Mouse (Mus musculus) hindbrain, embryonic 15.5 days (tissue): ENCODE measurements around the gene Skp1a. TPM values are rescaled to one million over a fixed set of nuclear protein-coding genes. Genes with fewer than 3 reads are reported as not detected.
A peak's percentile ranks its signal among the peaks of the same experiment; 100 is the strongest.

Source experiments
- ATAC-seq: fragments of 200-750 bp; cut with Nextera tagmentation; 2 replicates; pipeline ENCODE4 v1.8.0; 2017; ENCODE audit warnings: low read depth, moderate number of reproducible peaks, moderate TSS enrichment; ENCODE audit not compliant: low FRiP score
- H3K27ac ChIP-seq: fragments of 300-500 bp; sonication (generic); replicated peaks from 2 replicates; pipeline ENCODE4 v1.5.1; 2015; ENCODE audit warnings: mild to moderate bottlenecking, inconsistent platforms
- H3K27me3 ChIP-seq: fragments of 300-500 bp; sonication (generic); 2 replicates; pipeline ENCODE4 v1.6.1; 2015; ENCODE audit warnings: control low read depth, inconsistent platforms
- H3K36me3 ChIP-seq: fragments of 300-500 bp; sonication (generic); 2 replicates; pipeline ENCODE4 v1.6.1; 2015; ENCODE audit warnings: control low read depth, inconsistent platforms
- H3K4me1 ChIP-seq: fragments of 300-500 bp; sonication (generic); replicated peaks from 2 replicates; pipeline ENCODE4 v1.6.1; 2015; ENCODE audit warnings: control low read depth, inconsistent platforms
- H3K4me2 ChIP-seq: fragments of 300-500 bp; sonication (generic); 2 replicates; pipeline ENCODE4 v1.6.1; 2015; ENCODE audit warnings: moderate library complexity, mild to moderate bottlenecking, inconsistent platforms
- H3K4me3 ChIP-seq: fragments of 300-500 bp; sonication (generic); 2 replicates; pipeline ENCODE4 v1.5.1; 2015; ENCODE audit warnings: mild to moderate bottlenecking, inconsistent platforms
- H3K9ac ChIP-seq: fragments of 300-500 bp; sonication (generic); 2 replicates; pipeline ENCODE4 v1.6.1; 2015; ENCODE audit warnings: inconsistent platforms
- H3K9me3 ChIP-seq: fragments of 300-500 bp; sonication (generic); 2 replicates; pipeline ENCODE4 v1.6.1; 2016; ENCODE audit warnings: control low read depth, inconsistent platforms
- WGBS: fragments of 180-500 bp; shearing (Covaris S2); methylation state at CpG from one replicate; pipeline ENCODE4 v1.1.7; 2015; 5-methylcytosine and 5-hydroxymethylcytosine counted together
- polyA plus RNA-seq: library from polyadenylated mRNA; unstranded; fragments of >200 nt; fragmentation: Nextera tagmentation; extraction: Ambion mirVana; gene quantifications from 2 replicates; pipeline ENCODE4 v1.2.1, GENCODE M21; 2015

Skp1a gene
- polyA plus RNA-seq, 1 experiment from 2014 or later = 975 TPM

DNA sequence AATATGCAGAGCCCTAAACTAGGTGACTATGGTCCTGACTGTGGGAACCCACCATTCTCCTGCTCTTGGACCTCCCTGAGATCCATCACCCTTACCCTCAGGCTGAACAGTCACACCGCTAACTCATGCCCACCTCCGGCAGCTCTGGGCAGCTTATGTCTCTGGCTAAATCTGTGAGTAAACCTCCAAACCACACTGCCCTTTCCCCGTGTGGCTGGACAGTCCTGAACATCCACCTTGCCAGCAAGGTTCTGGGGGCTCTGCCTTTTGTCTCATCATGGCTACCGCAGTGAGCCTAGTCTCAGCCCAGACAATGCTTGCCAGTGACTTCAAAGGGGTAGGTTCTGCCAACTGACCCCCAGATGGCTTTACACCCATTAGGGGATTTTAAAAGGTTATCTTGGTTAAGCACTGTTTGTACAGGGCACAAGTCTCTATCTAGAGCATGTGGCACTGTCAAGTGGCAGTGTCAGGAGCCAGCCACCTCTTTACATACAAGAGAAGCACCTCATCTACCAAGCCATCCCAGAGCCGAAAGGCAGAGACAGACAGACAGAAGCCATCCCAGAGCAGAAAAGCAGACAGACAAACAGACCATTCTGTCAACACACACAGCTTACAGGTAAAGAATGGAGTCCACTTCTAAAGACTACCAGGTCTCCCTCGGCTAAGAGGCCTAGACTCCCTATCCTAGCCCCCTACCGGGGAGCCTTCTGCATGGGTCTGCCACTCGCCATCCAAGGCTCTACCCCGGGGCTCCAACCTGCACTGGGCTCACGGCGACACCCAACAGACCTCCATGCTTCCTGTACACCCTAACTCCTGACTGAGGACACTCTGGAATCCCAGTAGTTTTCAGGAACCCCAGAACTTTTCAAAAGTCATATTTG, 49.0 kb downstream of the Skp1a start:
- H3K4me2 ChIP-seq = no peak overlapping the region
- 93% methylated on average over 11 of the region's 11 CpGs for WGBS
- H3K4me1 ChIP-seq = peaks cover 24% of the 10 kb centered on the region
- no peaks in the 10 kb centered on the region for H3K9me3 ChIP-seq
- H3K9ac ChIP-seq = no peak overlapping the region
- H3K36me3 ChIP-seq = no peaks in the 10 kb centered on the region
- H3K4me3 ChIP-seq = no peak overlapping the region
- no peak overlapping the region for H3K27ac ChIP-seq
- H3K27me3 ChIP-seq = peaks cover 30% of the 10 kb centered on the region
- ATAC-seq = no peak

DNA sequence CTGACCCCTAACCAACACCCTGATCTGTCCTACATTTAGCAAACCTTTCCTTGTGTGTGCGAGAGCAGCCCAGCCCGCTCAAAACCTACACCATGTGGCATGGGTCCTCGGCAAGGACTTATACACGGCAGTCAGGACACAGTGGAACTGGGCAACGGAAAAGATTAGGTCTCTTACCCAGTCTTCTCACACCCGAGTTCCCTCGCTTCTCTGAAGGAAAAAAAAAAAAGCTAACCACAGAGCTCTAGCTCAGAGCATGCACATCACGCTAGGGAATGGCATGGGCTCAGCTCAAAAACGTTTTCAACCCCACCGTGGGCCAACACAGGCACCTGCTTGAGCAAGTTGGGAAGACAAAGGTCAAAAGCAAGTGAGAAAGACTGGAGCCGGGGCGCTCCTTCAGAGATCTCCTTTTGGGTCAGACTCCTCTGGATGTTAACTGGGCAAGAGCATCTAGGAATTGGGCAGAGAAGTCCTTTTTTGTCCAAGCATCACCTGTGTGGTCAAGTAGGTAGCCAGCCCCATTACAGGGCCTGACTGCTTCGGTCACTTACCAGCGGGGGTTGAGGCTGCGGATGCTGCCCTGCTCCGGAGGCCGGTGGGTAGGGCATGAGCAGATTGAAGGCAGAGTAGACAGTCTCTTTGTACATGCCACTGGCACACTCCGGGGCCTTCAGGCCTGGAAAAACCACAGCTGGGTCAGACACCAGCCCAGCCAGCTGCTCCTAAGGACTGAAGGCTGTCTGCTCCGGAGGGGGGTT, 50.0 kb downstream of the Skp1a start:
- Histone ChIP-seq H3K4me3 (peak overlapping the region; percentile 69), H3K36me3 (no peaks in the 10 kb centered on the region), H3K9ac (no peak overlapping the region), H3K4me2 (peak overlapping the region; percentile 96), H3K27ac (no peak overlapping the region), H3K4me1 (peaks cover 30% of the 10 kb centered on the region), H3K9me3 (no peaks in the 10 kb centered on the region), H3K27me3 (peaks cover 36% of the 10 kb centered on the region)
- 69% methylated on average over 19 of the region's 19 CpGs for WGBS
- no peak for ATAC-seq

DNA sequence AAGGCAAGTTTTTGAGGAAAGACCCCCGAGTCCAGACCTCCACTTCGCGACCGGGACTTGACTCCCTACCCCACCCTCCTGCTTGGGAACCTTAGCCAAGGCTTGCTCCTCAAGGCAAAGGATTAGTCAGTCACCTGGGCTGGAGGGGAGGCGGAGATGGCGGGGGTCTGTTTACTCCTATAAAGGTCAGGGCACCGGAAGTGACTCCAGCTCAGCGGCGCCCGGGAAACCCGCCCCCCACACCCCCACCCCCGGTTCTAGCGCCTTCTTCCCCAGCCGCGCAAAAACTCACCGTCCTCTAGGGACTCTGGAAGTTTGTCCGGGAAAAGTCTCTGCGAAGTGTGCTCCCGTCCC, 50.6 kb downstream of the Skp1a start:
- Histone ChIP-seq H3K4me3 (peak overlapping the region; percentile 69), H3K4me1 (peaks cover 32% of the 10 kb centered on the region), H3K4me2 (peak overlapping the region; percentile 96), H3K9ac (no peak overlapping the region; the same call in 1 of the 2 replicates), H3K36me3 (no peaks in the 10 kb centered on the region), H3K27me3 (peaks cover 36% of the 10 kb centered on the region), H3K9me3 (no peaks in the 10 kb centered on the region), H3K27ac (no peak overlapping the region)
- WGBS = under 1% methylated on average over 19 of the region's 19 CpGs
- no peak for ATAC-seq

DNA sequence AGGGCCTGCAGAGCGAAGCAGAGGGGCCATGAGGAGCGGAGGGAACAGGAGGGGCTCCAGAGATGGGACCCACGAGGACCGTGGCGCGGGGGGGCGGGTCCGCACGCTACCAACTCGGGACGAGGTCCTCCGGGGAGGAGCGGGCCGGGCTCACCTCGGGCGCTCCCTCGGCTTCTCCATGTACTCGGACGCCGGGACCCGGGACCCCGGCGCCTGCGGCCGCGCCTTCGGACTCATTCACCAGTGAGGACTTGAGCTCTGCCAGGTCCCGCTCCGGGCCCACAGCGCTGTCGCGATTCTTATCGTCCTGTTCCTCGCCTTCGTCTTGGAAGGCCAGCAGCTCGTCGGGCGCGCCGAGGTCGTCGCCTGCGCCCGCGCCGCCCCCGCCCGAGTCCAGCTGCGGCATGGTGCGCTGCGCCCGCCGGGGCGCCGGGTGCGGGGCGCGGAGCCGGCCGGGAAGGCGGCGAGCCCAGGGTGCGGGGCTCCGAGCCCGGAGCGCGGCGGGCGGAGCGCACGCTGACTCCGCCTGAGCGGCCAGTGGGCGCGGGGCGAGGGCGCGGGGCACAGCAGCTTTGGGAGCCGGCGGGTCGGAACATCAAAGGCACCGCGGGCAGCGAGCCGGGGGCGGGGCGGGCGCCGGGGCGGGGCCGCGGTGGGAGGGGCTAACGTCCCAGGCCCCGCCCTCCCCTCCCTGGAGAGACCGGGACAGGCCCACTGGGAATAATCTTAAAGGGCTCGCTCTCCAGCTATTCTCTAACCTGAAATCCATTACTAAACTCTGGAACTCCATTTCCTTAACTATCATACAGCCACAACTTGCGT, 51.2 kb downstream of the Skp1a start, which contains the start of gene Tcf7:
Tcf7 (minus strand) TSS at position 241 of the 822 bp plus-strand sequence.
- peak within 1 kb of the TSS; percentile 96 for H3K4me2 ChIP-seq
- no peaks in the 10 kb centered on the region for H3K36me3 ChIP-seq
- peak; percentile 62; the same call in 1 of the 2 replicates for ATAC-seq
- peak within 1 kb of the TSS; percentile 69 for H3K4me3 ChIP-seq
- peaks cover 36% of the 10 kb centered on the region for H3K27me3 ChIP-seq
- peaks cover 32% of the 10 kb centered on the region for H3K4me1 ChIP-seq
- H3K27ac ChIP-seq = 0 out of 2 replicates have a peak within 1 kb of the TSS, but pooled peaks have one; percentile 22
- H3K9ac ChIP-seq = peak within 1 kb of the TSS; percentile 57
- under 1% methylated on average over 58 of the region's 97 CpGs for WGBS
- H3K9me3 ChIP-seq = no peaks in the 10 kb centered on the region

DNA sequence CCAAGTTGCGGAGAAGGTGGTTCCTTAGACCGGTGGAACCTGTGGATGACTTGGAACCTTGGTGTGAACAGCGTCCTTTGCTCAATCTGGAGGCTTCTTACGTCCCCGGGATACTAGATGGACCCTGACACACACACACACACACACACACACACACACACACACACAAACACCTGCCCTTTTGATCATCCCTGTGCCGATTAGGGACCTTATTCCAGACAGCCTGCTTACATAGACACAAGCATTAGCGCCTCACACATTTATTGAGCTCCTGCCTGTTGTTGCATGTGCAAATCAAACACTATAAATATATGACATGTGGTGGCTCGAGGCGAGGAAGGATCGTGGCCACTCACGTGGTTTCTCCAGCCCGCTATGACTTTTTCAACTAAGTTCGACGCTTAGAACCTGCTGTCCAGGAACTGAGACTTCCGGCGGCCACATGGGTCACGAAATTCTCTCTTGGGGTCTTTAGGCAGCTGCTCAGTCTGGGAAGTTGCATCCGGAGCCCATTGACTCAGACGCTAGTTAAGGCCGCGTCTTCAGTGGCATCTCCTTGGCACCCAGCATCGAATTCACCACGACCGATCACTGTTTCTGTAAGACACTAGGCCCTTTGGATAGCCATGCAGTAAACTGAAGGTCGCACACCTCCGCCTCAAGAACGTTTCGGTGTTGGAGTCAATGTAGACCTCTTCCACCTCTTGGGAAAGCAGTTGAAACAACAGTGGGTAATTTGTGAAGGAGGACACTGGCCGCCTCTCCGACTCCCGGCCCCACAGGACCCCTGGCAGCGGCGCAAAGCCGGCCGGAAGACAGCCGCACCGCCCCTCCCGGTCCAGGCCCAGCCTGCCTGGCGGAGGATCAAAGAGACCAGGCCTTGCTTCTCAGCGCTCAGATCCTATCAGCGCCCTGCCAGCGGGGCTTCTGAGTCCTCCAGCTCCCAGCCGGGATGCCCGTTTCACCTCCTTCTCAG, 52.1 kb downstream of the Skp1a start:
- peak overlapping the region; percentile 96 for H3K4me2 ChIP-seq

DNA sequence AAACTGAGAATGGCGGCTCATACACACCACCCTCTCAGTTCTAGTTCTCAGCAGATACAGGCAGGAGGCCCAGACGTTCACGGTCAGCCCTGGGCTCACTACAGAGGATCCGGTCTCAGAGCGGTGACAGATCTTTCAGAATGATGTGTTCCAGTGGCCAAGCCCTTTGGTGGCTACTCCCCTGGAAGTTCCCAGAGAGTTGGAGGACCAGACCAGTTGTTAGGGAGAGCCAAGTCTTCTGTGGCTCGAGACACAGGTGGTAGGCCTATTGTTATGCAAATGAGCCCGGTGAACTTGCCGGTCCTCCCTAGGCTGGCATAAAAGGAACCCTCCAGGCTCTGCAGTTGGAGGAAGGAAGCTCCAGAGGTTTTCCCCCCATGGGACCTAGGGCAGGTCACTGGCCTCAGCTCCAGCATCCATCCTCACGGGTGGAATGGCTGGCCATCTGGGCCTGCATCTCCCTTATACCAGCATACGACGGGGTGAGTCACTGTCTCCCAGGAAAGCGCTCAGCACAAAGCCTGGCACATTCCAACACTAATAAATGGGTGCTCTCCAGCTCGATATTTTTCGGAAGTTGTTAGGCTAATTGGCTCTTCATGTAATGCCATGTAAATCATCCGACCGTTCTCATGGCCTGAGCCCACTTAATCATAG, 54.6 kb downstream of the Skp1a start:
- H3K4me1 ChIP-seq = peaks cover 32% of the 10 kb centered on the region
- H3K9me3 ChIP-seq = no peaks in the 10 kb centered on the region

More for the DNA sequence above, 52.1 kb downstream of the Skp1a start:
- Histone ChIP-seq H3K27me3 (peaks cover 36% of the 10 kb centered on the region), H3K9me3 (no peaks in the 10 kb centered on the region), H3K4me3 (peak overlapping the region; percentile 69), H3K4me1 (peaks cover 32% of the 10 kb centered on the region), H3K27ac (no peak overlapping the region), H3K36me3 (no peaks in the 10 kb centered on the region), H3K9ac (no peak overlapping the region; the same call in 1 of the 2 replicates)
- 8% methylated on average over 44 of the region's 44 CpGs for WGBS
- peak; percentile 35; the same call in 1 of the 2 replicates for ATAC-seq

DNA sequence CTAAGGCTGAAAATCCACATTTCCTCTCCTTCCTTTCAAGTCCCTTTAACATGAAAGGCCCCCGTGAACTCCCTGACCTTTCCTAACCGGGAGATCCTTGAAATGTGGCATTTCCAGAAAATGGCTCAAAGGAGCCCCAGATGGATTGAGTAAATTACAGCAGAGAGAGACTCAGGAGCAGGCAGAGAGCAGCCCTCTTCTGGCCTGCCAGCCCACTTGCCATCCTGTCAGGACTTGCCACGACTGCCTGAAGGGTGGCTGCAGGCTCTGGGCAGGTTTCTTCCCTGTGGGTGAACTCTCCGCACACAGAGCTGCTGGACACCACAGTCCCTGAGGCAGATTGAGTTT, 55.1 kb downstream of the Skp1a start:
- 18% methylated on average over 4 of the region's 4 CpGs for WGBS
- peaks cover 36% of the 10 kb centered on the region for H3K27me3 ChIP-seq

More for the DNA sequence above, 54.6 kb downstream of the Skp1a start:
- Histone ChIP-seq H3K4me2 (no peak overlapping the region), H3K27me3 (peaks cover 36% of the 10 kb centered on the region), H3K36me3 (no peaks in the 10 kb centered on the region), H3K27ac (no peak overlapping the region), H3K4me3 (no peak overlapping the region), H3K9ac (no peak overlapping the region)
- ATAC-seq = no peak
- 16% methylated on average over 16 of the region's 16 CpGs for WGBS

DNA sequence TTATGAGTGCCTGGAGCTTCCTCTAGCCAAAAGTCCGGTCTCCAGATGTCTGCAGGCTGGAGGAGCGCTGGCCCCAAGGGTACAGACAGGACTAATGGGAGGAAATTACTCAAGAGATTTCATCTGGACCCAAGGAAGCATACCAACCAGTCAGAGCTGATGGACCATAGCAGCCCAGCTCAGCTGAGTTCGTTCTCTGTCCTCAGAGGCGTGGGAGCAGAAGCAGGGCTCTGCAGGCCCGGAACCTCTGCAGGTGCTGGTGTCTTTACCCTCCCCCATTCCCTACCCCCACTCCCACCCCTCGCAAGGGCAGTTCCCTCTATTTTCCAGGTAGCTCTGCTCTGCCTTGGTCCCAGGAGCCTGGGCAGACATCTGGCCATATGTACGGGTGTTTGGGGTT, 60.6 kb downstream of the Skp1a start:
- Histone ChIP-seq H3K9ac (no peak overlapping the region), H3K4me3 (no peak overlapping the region), H3K36me3 (no peaks in the 10 kb centered on the region), H3K4me1 (no peaks in the 10 kb centered on the region), H3K4me2 (no peak overlapping the region), H3K27me3 (no peaks in the 10 kb centered on the region), H3K27ac (no peak overlapping the region), H3K9me3 (no peaks in the 10 kb centered on the region)
- 78% methylated on average over 7 of the region's 7 CpGs for WGBS
- no peak for ATAC-seq

More for the DNA sequence above, 55.1 kb downstream of the Skp1a start:
- peaks cover 32% of the 10 kb centered on the region for H3K4me1 ChIP-seq
- no peak overlapping the region for H3K9ac ChIP-seq
- H3K4me2 ChIP-seq = no peak overlapping the region
- no peaks in the 10 kb centered on the region for H3K9me3 ChIP-seq
- no peak overlapping the region for H3K4me3 ChIP-seq
- H3K36me3 ChIP-seq = no peaks in the 10 kb centered on the region
- no peak for ATAC-seq
- H3K27ac ChIP-seq = no peak overlapping the region

DNA sequence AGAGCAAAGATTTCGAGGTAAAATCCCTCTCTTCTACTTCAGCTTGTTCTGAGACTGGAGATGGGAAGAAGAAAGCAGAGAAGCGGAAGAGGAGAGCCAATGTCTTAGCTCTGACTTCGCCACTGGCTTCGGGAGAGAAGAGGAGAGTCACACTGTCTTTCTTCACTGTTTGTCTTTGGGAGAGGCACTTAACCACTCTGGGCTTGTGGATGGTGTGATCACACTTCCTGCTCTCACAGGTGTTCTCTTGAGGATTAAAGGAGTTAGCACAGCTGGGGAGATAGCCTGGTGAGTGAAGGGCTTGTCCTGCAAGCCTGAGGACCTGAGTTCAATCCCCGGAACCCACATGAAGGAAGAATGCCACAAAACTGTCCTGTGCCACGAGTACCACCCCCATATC, 61.1 kb downstream of the Skp1a start:
- no peaks in the 10 kb centered on the region for H3K36me3 ChIP-seq
- H3K4me1 ChIP-seq = no peaks in the 10 kb centered on the region
- H3K9ac ChIP-seq = no peak overlapping the region
- no peaks in the 10 kb centered on the region for H3K9me3 ChIP-seq
- H3K27ac ChIP-seq = no peak overlapping the region
- no peak overlapping the region for H3K4me3 ChIP-seq
- no peaks in the 10 kb centered on the region for H3K27me3 ChIP-seq
- H3K4me2 ChIP-seq = no peak overlapping the region
- no peak for ATAC-seq
- 82% methylated on average over 6 of the region's 6 CpGs for WGBS

DNA sequence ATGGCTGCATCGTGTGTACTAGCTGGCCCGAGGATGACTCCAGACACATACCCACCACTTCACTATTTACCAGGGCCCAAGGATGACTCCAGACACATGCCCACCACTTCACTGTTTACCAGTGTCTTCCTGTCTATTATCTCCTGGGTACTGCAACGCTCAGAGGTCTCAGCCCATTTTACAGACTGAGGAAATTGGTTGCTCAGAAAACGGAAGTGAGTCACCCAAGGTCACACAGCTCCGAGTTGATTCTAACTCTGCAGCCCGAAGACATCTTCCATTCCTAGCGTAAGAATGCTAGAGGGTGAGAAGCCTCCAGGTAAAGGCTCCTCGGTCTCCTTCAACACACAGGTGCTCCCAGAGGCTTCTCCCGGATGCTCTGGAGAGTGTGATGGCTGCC, 62.3 kb downstream of the Skp1a start:
- Histone ChIP-seq H3K36me3 (no peaks in the 10 kb centered on the region), H3K27ac (no peak overlapping the region), H3K4me2 (no peak overlapping the region), H3K4me3 (no peak overlapping the region), H3K9ac (no peak overlapping the region), H3K9me3 (no peaks in the 10 kb centered on the region), H3K27me3 (no peaks in the 10 kb centered on the region), H3K4me1 (no peaks in the 10 kb centered on the region)
- WGBS = 87% methylated on average over 9 of the region's 9 CpGs
- no peak for ATAC-seq
